Mouse (Mus musculus) neutrophil, adult 5-6 weeks (primary cell): ENCODE results near the gene Arhgef16. TPM values are rescaled to one million over a fixed set of nuclear protein-coding genes. Genes with fewer than 3 reads are reported as not detected.

Experiments
- ATAC-seq: fragments of 151-379, 151-347 bp; 2 replicates; pipeline ENCODE4 v1.8.0; 2017; ENCODE audit warnings: mild to moderate bottlenecking, moderate TSS enrichment; ENCODE audit not compliant: insufficient number of reproducible peaks, poor library complexity, low FRiP score, severe bottlenecking; ENCODE audit errors: extremely low read depth
- total RNA-seq: library from RNA; stranded (forward); fragments of 200-1000 nt; gene quantifications from 2 replicates; pipeline ENCODE4 v1.2.3, GENCODE M21; 2017

Arhgef16 gene
- total RNA-seq, 1 experiment from 2014 or later = 1.0 TPM

DNA sequence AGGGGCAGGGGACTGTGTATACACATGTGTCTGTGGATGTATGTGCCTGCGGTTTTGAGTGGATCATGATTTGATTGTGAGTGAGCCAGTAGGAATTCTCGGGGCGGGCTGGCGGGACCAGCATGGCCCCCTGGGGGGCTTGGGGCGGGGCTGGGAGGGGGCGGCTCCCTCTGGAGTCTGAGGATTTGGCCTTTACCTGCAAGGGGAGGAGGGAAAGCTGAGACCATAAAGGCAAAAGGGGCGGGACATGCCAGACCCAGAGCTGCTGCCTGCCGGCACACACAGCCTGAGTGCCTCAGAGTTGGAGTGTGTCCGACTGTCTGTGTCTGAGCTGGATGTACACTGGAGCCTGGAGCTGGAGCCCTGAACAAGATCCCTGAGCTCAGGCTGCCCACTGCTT lies 64.2 kb downstream of the Arhgef16 start:
- ATAC-seq = no peak

DNA sequence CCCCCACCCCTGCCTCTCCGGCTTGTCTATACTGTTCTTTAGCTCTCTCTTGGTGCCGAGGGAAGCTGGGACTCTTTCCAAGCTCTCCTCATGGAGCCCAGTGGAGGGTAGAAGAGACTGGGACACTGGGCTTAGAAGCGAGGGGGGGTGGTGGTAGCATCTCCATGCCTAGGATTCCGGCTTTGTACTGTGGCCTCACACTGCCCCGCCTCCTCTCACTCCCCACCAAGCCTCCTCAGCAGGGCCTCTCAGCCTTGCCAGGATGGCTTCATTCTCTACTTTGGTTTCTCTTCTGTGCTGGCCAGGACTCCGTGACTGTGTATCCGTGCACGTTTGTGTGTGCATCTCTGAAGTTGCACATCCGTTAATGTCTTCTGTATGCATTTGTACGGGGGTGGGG lies 64.6 kb downstream of the Arhgef16 start:
- no peak for ATAC-seq

DNA sequence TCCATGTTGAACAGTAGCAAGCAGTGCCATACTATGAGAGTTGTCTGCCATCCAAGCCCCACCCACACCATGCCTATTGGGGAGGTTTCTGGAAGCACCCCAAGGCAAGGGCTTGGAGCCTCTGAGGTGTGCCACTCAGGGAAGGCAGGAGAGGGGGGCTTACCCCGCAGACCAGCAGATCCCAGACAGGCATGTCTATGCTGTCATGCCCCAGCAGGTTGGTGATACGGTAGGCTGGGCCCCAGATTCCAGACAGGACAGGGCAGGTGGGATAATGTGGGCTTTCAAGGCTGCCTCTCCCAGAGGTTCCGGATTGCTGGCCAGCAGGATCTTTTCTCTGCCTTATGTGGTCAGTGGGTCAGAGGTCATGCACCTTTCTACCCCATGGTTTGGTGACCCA lies 65.5 kb downstream of the Arhgef16 start:
- ATAC-seq = no peak

DNA sequence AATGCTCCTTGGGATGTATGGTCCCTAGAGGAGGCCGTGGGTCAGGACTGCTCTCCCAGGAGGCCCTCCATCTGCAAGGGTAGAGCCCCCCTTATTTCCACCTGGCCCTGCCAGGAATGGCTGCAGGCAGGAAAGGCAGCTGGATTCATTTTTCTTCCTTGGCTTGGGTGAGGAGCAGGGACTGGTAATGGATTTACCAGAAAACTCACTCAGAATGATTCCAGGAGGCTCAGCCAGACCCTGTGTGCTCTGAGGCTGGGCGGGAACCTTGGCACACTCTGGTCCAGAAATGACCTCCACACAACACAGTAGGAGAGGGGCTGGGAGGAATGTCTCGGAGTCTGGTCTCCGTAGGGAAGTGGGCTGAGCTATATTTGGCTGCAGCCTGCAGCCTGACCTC lies 69.2 kb downstream of the Arhgef16 start:
- ATAC-seq = no peak

DNA sequence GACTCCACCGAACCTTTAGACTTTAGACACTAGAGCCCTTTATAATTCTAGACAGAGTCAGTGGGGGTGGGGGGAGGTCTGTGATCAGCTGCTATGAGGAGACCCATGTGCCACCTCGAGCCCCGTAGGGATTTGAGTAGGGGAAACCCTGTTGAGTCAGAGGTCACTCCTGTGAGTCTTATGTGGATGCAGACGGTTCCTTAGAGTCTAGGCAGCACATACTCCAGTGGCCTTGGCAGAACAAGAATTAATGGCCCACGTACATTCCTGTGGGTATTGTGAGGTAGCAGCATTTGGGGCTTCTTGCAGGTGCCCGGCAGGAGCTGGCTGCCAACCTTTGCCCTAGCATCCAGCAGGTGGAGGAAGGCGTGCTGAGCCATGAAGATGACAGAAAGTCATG lies 70.1 kb downstream of the Arhgef16 start:
- no peak for ATAC-seq

DNA sequence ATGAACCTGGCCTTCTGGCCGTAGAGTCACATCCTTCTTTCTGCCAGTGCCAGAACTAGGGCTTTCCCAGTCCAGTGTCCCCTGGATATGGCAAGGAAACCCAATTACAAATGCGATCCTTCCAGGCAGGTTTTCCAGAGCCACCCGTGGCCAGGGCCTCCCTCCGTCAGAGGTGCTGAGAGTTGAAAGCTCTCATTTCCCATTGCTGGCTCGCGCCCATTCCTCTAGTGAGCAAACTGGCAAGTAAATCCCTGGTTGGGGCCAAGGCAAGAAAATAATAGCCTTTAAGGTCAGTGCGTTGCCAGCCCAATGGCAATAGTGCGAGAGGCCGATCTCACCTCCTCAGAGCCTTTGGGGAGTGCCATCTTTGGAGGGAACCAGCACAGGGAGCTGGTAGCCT lies 71.9 kb downstream of the Arhgef16 start:
- no peak for ATAC-seq

Other genes starting within 250 kb of the Arhgef16 start
- not detected in 2 replicates for gene Trp73, start 161.5 kb downstream of the Arhgef16 start, total RNA-seq
- gene Wrap73, start 159.3 kb downstream of the Arhgef16 start, total RNA-seq = 8.8 and 27.4 TPM in 2 replicates
- 161 and 163 TPM in 2 replicates for gene Tprgl, start 141.0 kb downstream of the Arhgef16 start, total RNA-seq
- gene Megf6, start 130.9 kb downstream of the Arhgef16 start, total RNA-seq = not detected in 2 replicates
- gene B230104I21Rik, start 34.5 kb upstream of the Arhgef16 start, total RNA-seq = not detected in 2 replicates